Mouse (Mus musculus): ENCODE results near the gene Hexim2. TPM values are rescaled to one million over a fixed set of nuclear protein-coding genes. Genes with fewer than 3 reads are reported as not detected.

The Hexim2 gene
- 4.2 and 4.7 TPM in 2 replicates for polyA plus RNA-seq (2015; fragmentation: Nextera tagmentation; extraction: Ambion mirVana)

- 1% methylated on average over 39 of the region's 39 CpGs for WGBS (ENCODE audit: insufficient replicate concordance)
- H3K9ac ChIP-seq: peak within 1 kb of the TSS; percentile 100
- peak within 1 kb of the TSS; percentile 78 for H3K4me2 ChIP-seq
- no peaks in the 10 kb centered on the region for H3K9me3 ChIP-seq (replicated peaks)
- peak; percentile 27 for ATAC-seq (ENCODE audit: insufficient read depth)
- H3K27ac ChIP-seq (replicated peaks): peak within 1 kb of the TSS; percentile 96
- H3K4me1 ChIP-seq (replicated peaks): peaks cover 57% of the 10 kb centered on the region
- H3K4me3 ChIP-seq (replicated peaks): peak within 1 kb of the TSS; percentile 97
- no peaks in the 10 kb centered on the region for H3K27me3 ChIP-seq
- 0 out of 2 replicates have a peak, but pooled peaks cover 2% of the 10 kb centered on the region for H3K36me3 ChIP-seq (replicated peaks)
Observed at GRCm38 (mm10) chr11:103131701-103132575, at the start of gene Hexim2. Hexim2 (plus strand) TSS chr11:103132429.

DNA sequence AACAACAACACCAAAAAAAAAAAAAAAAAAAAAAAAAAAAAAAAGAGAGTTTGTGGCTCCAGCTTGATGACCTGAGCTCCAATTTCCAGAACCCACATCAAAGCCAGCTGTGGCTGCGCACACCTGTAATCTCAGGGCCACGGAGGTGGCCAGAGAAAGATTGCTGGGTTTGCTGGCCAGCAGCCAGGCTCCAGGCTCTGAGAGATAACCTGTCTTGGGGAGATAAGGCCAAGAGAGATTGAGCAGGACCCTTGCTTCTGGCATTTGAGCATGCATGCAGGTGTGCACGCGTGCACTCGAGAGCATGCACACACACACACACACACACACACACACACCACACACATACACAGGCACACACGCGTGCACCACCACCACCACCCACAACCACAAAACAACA lies 38.9 kb upstream of the Hexim2 start:
- H3K4me3 ChIP-seq (replicated peaks): no peak overlapping the region
- H3K36me3 ChIP-seq (replicated peaks): no peaks in the 10 kb centered on the region
- no peak overlapping the region for H3K9ac ChIP-seq
- ATAC-seq (ENCODE audit: insufficient read depth): no peak
- H3K4me2 ChIP-seq: no peak overlapping the region
- peaks cover 17% of the 10 kb centered on the region for H3K27me3 ChIP-seq
- H3K4me1 ChIP-seq (replicated peaks): no peaks in the 10 kb centered on the region
- no peak overlapping the region for H3K27ac ChIP-seq (replicated peaks)
- WGBS (ENCODE audit: insufficient replicate concordance): 63% methylated on average over 7 of the region's 7 CpGs
- H3K9me3 ChIP-seq (replicated peaks): no peaks in the 10 kb centered on the region

DNA sequence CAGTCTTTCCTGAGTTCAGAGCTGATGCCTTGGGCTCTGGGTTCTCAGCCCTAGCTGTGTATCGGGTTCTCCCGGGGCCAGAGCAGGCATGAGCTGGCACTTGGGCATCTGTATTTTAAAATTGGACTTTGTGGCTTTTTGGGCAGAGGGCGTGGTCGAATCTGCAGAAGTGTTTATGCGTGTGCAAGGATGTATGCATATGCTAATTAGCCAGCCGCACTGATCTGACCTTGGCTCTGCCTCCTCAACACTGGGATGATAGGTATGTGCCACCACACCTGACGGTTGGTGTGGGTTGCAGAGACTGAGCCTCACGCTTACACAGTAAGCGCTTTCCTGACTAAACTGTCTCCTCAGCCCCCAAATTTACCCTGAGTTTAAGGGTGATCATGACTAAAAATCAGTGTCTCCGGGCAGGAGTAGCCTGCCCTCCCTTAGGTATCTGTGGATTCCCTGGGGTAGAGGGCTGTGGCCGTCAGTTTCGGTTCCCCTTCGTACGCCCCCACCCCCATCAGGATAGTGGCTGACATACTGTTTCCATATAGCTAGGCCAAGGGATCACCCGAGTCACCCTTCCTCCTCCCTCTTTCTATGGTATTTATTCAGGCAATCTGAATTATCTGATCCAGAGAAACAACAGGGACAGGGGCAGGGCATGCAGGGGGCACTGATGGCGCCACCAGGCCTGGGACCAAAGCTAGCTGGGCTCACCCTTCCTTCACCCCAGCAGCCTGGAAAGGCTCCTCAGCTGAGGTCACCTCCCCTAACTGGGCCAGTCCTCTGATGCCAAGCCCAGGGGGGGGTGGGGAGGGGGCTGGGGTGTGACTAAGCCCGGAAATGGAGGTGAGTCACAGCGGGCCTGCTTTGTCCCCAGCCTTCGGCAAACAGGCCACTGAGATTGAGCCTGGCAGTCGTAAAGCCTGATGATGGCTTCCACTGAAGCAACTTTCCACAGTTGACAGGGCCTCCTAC lies 38.1 kb upstream of the Hexim2 start:
- H3K27ac ChIP-seq (replicated peaks): no peak overlapping the region
- no peaks in the 10 kb centered on the region for H3K9me3 ChIP-seq (replicated peaks)
- peaks cover 26% of the 10 kb centered on the region for H3K27me3 ChIP-seq
- no peaks in the 10 kb centered on the region for H3K36me3 ChIP-seq (replicated peaks)
- no peaks in the 10 kb centered on the region for H3K4me1 ChIP-seq (replicated peaks)
- WGBS (ENCODE audit: insufficient replicate concordance): 55% methylated on average over 20 of the region's 20 CpGs
- H3K4me2 ChIP-seq: no peak overlapping the region
- H3K9ac ChIP-seq: no peak overlapping the region
- ATAC-seq (ENCODE audit: insufficient read depth): no peak
- no peak overlapping the region for H3K4me3 ChIP-seq (replicated peaks)

DNA sequence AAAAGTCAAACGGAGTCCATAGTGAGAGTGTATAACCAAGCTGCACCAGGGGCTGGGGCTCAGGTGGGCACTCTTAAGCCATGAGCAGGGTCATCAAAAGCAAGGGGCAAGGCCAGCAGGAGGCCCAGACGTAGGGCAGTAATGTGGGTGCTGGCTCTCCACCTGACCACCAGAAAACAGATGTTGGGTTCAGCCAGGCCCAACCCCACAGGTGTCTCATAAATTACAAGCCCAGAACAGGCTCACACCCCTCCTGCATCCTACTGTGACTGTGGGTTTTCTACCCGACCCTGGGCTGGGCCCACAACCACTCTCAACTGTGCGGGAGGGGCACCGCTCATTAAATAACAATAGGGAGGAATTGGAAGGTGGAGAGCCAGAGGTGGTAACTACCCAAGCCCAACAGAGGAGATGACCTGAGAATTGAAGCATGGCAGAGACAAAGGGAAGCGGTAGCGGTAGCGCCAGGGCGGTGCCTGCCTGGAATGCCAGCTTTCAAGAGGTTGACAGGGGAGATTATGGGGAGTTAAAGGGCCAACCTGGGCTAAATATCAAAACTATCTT lies 37.0 kb upstream of the Hexim2 start:
- H3K9ac ChIP-seq: no peak overlapping the region
- no peaks in the 10 kb centered on the region for H3K9me3 ChIP-seq (replicated peaks)
- WGBS (ENCODE audit: insufficient replicate concordance): 68% methylated on average over 9 of the region's 9 CpGs
- H3K4me1 ChIP-seq (replicated peaks): no peaks in the 10 kb centered on the region
- no peak for ATAC-seq (ENCODE audit: insufficient read depth)
- H3K4me3 ChIP-seq (replicated peaks): no peak overlapping the region
- no peaks in the 10 kb centered on the region for H3K36me3 ChIP-seq (replicated peaks)
- H3K27ac ChIP-seq (replicated peaks): no peak overlapping the region
- H3K27me3 ChIP-seq: peaks cover 36% of the 10 kb centered on the region
- H3K4me2 ChIP-seq: no peak overlapping the region

DNA sequence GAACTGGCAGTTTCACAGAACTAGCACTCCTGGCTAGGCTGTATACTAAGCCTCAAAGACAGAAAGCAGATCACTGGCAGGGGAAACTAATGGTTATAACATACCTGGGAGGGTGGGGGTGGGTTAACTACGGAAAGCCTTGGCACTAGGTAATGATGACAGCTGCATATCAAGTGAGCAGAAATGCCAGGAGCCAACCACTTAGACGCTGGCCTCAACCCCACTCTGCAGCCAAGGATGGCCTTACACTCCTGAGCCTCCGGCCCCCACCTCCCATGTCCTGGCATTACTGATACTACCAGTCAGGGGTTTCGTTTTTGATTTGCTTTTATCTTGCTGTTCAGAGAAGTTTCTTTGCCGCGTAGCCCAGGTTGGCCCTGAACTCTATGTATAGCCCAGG lies 36.4 kb upstream of the Hexim2 start:
- H3K27me3 ChIP-seq: peaks cover 42% of the 10 kb centered on the region
- H3K4me1 ChIP-seq (replicated peaks): no peaks in the 10 kb centered on the region; the same call in 1 of the 2 replicates
- H3K36me3 ChIP-seq (replicated peaks): no peaks in the 10 kb centered on the region
- no peaks in the 10 kb centered on the region for H3K9me3 ChIP-seq (replicated peaks)
- H3K9ac ChIP-seq: no peak overlapping the region
- no peak overlapping the region for H3K4me3 ChIP-seq (replicated peaks)
- no peak overlapping the region for H3K4me2 ChIP-seq
- H3K27ac ChIP-seq (replicated peaks): no peak overlapping the region
- WGBS (ENCODE audit: insufficient replicate concordance): 69% methylated on average over 6 of the region's 6 CpGs
- ATAC-seq (ENCODE audit: insufficient read depth): no peak

DNA sequence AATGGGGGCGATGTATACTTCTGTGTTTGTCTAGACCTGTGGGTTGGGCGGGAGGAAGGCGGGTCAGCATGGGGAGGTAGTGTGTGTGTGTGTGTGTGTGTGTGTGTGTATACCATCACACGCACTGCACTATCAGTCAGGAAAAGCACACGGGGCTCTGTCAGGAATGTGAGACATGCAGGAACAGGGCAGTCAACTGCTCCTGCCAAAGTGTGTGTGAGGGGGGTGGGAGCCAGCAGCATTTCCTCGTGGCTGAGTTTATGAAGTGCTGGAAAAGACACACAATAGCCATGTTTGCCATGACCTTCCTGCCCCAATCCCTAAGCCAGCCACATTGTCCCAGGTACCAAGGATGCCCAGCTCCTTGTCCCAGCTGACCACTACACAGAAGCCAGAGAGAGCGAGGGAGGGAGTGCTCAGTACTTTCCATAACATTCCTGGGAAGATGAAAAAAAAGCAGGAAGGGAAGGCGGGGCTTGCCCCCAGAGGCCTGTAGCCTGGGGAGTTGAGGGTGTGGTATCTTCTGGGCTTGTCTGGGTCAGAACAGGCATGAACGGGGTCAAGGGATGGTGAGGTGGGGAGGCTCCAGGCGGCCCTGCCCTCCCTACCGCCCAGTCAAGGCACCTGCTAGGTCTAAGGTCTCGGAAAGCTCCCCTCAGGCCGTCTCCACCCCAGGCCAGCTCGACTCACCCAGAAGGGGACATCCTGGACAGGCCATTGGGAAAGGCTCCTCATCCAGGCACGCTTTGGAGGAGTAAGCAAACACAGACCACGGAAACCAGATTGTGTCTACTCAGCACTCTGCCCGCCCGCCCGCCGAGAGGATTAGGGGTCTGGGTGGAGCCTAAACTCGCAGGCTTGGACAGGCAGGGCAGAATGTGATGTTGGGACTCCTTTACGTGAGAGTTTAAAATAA lies 35.0 kb upstream of the Hexim2 start:
- WGBS (ENCODE audit: insufficient replicate concordance): 38% methylated on average over 22 of the region's 22 CpGs
- H3K4me3 ChIP-seq (replicated peaks): no peak overlapping the region
- no peaks in the 10 kb centered on the region for H3K36me3 ChIP-seq (replicated peaks)
- H3K4me2 ChIP-seq: no peak overlapping the region
- no peak overlapping the region for H3K27ac ChIP-seq (replicated peaks)
- no peak for ATAC-seq (ENCODE audit: insufficient read depth)
- H3K9me3 ChIP-seq (replicated peaks): no peaks in the 10 kb centered on the region
- H3K9ac ChIP-seq: no peak overlapping the region
- H3K4me1 ChIP-seq (replicated peaks): peaks cover 14% of the 10 kb centered on the region
- H3K27me3 ChIP-seq: peaks cover 57% of the 10 kb centered on the region

DNA sequence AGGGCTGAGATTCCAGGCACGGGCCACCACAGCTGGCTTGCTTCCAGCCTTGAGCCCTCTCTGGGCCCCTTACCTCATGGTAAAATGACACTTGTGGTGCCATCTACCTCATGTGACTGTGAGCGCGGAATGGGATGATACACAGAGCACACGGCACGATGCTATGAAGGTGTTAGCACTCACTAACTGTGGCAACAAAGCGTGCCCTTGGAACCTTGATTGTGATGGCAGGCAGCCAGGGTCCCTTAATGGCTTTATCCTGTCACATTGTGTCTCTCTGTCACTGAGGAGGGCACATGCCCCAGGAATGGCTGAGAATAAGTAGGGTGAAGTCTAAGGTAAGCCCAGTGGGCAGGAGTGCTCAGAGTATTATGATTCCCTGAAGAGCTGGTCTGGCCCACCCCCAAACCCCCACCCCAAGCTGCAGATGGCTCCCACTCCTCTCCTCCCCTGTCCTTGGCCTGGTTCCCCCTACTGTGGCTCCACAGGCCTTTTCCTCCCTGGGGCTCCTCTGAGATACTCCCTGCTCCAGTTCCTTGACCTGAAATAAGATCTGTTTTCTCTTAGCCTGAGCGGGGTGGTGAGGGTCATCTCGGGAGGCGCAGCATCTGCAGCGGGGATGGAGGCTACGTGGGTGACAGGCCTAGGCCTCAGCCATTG lies 33.6 kb upstream of the Hexim2 start:
- WGBS (ENCODE audit: insufficient replicate concordance): 74% methylated on average over 11 of the region's 11 CpGs
- Histone ChIP-seq H3K36me3 (replicated peaks) (no peaks in the 10 kb centered on the region), H3K27me3 (peaks cover 60% of the 10 kb centered on the region), H3K4me1 (replicated peaks) (peaks cover 24% of the 10 kb centered on the region), H3K9ac (no peak overlapping the region), H3K27ac (replicated peaks) (no peak overlapping the region), H3K4me2 (no peak overlapping the region), H3K4me3 (replicated peaks) (no peak overlapping the region), H3K9me3 (replicated peaks) (no peaks in the 10 kb centered on the region)
- no peak for ATAC-seq (ENCODE audit: insufficient read depth)

DNA sequence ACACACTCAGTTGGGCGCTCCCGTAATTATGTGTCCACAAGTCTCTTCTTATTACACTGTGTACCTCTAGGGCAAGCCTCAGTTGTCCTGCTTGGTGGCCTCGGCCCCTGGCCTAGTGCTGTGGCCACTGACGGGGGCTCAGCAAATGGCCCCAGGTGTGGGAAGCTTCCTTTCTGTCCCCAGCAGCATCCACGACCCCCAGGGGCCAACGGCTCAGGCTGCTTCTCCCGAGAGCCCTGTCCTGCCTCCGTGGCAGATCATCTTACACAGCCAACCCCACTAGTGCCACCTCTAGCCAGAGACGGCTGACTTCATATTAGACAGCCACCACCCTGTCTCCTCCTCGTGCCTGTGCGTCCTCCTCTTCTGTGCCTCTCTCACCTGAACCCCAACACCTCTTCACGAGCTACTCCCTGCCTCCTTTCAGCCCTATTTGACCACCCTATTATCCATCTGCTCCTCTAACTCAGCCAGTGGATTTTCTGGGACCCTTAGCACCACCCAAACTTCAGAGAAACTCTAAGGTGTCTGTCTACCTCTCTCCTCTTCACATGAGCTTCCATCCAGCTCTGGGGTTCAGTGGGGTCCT lies 32.8 kb upstream of the Hexim2 start:
- H3K4me2 ChIP-seq: no peak overlapping the region
- no peak overlapping the region for H3K27ac ChIP-seq (replicated peaks)
- peaks cover 60% of the 10 kb centered on the region for H3K27me3 ChIP-seq
- ATAC-seq (ENCODE audit: insufficient read depth): no peak
- H3K36me3 ChIP-seq (replicated peaks): no peaks in the 10 kb centered on the region
- no peak overlapping the region for H3K4me3 ChIP-seq (replicated peaks)
- no peaks in the 10 kb centered on the region for H3K9me3 ChIP-seq (replicated peaks)
- WGBS (ENCODE audit: insufficient replicate concordance): 67% methylated on average over 12 of the region's 12 CpGs
- H3K9ac ChIP-seq: no peak overlapping the region
- H3K4me1 ChIP-seq (replicated peaks): peaks cover 32% of the 10 kb centered on the region

DNA sequence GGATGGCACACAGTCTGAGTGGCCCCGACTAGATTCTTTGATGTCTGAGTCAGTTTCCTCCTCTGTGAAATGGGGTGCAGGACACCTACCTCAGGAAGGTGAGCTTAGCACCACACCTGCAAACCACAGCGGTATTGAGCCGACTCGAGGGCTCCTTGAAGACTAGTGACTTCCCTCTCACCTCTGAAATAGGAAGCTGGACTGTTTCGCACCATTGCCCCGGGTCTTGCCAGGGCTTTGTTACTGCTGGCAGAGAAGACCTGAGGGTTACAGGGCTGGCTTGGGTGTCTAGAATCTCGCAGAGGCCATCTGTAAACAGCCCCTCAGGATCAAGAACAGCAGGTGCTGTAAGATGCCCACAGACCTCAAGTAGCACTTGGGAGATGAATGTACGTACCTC lies 31.9 kb upstream of the Hexim2 start:
- H3K27me3 ChIP-seq: peaks cover 60% of the 10 kb centered on the region
- peaks cover 7% of the 10 kb centered on the region; the same call in 1 of the 2 replicates for H3K36me3 ChIP-seq (replicated peaks)
- H3K4me2 ChIP-seq: no peak overlapping the region
- H3K4me3 ChIP-seq (replicated peaks): no peak overlapping the region
- no peak overlapping the region for H3K27ac ChIP-seq (replicated peaks)
- H3K4me1 ChIP-seq (replicated peaks): peaks cover 41% of the 10 kb centered on the region
- no peak for ATAC-seq (ENCODE audit: insufficient read depth)
- 55% methylated on average over 8 of the region's 8 CpGs for WGBS (ENCODE audit: insufficient replicate concordance)
- no peak overlapping the region for H3K9ac ChIP-seq
- no peaks in the 10 kb centered on the region for H3K9me3 ChIP-seq (replicated peaks)
